23 mouse cellular contexts compared by ENCODE assay signal in genomic region chr14:105630444-105630843, GRCm38 (mm10).
DNase-seq lines count a peak whose midpoint lies in the region; ATAC-seq lines count a peak whose summit lies in the region.
"Had no signal": no experiment of that assay in that cellular context is flagged by ENCODE, and none has a peak within 500 bp of the region (broad histone marks: within the 10 kb centered on the region; RNA-seq: fewer than 3 reads in every experiment).

No protein-coding gene starts in this region.

- peaks cover 4% of the 10 kb centered on the region; the same call in 1 of the 2 replicates for H3K4me1 ChIP-seq in neural tube, embryonic 11.5 days (ENCODE audit: control insufficient read depth, insufficient read depth, low read length)
- peaks cover 5% of the 10 kb centered on the region for H3K4me1 ChIP-seq in midbrain, embryonic 14.5 days (ENCODE audit: control insufficient read depth, insufficient read depth, low read length)
- H3K4me1 ChIP-seq: heart, embryonic 10.5 days; intestine, embryonic 15.5 days; liver, embryonic 15.5 days; stomach, embryonic 15.5 days had no signal

- no peak; the same call in 1 of the 2 replicates for ATAC-seq in frontal cortex, adult (ENCODE audit: low TSS enrichment)
- ATAC-seq in neural tube, embryonic 11.5 days (ENCODE audit: insufficient read depth, low FRiP score, low TSS enrichment) = 0 out of 2 replicates have a peak, but pooled peaks have one; percentile 24
- no peak; the same call in 1 of the 2 replicates for ATAC-seq in midbrain, embryonic 14.5 days (ENCODE audit: low FRiP score, low TSS enrichment)
- no peak for ATAC-seq in erythroblast, adult 5-6 weeks (replicated peaks; ENCODE audit: low FRiP score, poor library complexity, severe bottlenecking)
- ATAC-seq: activated CD4-positive, CD25-positive, alpha-beta regulatory T cell, adult 4 months; intestine, embryonic 15.5 days had no signal

- DNase-seq in frontal cortex, postnatal 36 days (ENCODE audit: low spot score in 2 of 2) = peak; percentile 30 to 38
- no peak for DNase-seq in neural tube, embryonic 11.5 days (ENCODE audit: low spot score)
- DNase-seq in neural tube, embryonic 10.5 days (ENCODE audit: extremely low spot score, low spot score) = no peak
- peak; percentile 32 for DNase-seq in midbrain, embryonic 14.5 days
- no peak for DNase-seq in testis, postnatal 14 days (ENCODE audit: low spot score)
- DNase-seq in spleen, postnatal 36 days (ENCODE audit: low spot score in 2 of 2) = no peak
- DNase-seq: adrenal gland, postnatal 25 days; gastrocnemius, postnatal 14 days; heart, postnatal 14 days; kidney, postnatal 14 days; lung, postnatal 10 days; retina, postnatal 1 day; thymus, postnatal 4 days had no signal

- no peaks in the 10 kb centered on the region for H3K27me3 ChIP-seq in neural tube, embryonic 11.5 days (ENCODE audit: control insufficient read depth, insufficient read depth, low read length)
- H3K27me3 ChIP-seq in midbrain, embryonic 14.5 days (ENCODE audit: control insufficient read depth, insufficient read depth, low read length) = no peaks in the 10 kb centered on the region
- H3K27me3 ChIP-seq: embryonic facial prominence, embryonic 12.5 days; intestine, embryonic 15.5 days; limb, embryonic 13.5 days; liver, embryonic 15.5 days; neural tube, embryonic 12.5 days; stomach, embryonic 15.5 days had no signal

- no peak overlapping the region for H3K4me3 ChIP-seq in neural tube, embryonic 11.5 days (ENCODE audit: low read depth, low read length)
- no peak overlapping the region for H3K4me3 ChIP-seq in midbrain, embryonic 14.5 days (replicated peaks; ENCODE audit: low read depth, low read length)
- H3K4me3 ChIP-seq: embryonic facial prominence, embryonic 12.5 days; heart, embryonic 10.5 days; intestine, embryonic 15.5 days; limb, embryonic 13.5 days; liver, embryonic 15.5 days; neural tube, embryonic 12.5 days; stomach, embryonic 15.5 days had no signal

- no peak overlapping the region for H3K4me2 ChIP-seq in neural tube, embryonic 11.5 days (ENCODE audit: low read depth)
- H3K4me2 ChIP-seq in midbrain, embryonic 14.5 days (ENCODE audit: low read length) = peak overlapping the region; percentile 33
- H3K4me2 ChIP-seq: embryonic facial prominence, embryonic 12.5 days; intestine, embryonic 15.5 days; limb, embryonic 13.5 days; liver, embryonic 15.5 days; stomach, embryonic 15.5 days had no signal

- no peaks in the 10 kb centered on the region for H3K9me3 ChIP-seq in neural tube, embryonic 11.5 days (ENCODE audit: control insufficient read depth, low read length)
- no peaks in the 10 kb centered on the region for H3K9me3 ChIP-seq in midbrain, embryonic 14.5 days (ENCODE audit: control insufficient read depth, low read length)
- H3K9me3 ChIP-seq: embryonic facial prominence, embryonic 12.5 days; heart, embryonic 10.5 days; intestine, embryonic 15.5 days; limb, embryonic 13.5 days; liver, embryonic 15.5 days; neural tube, embryonic 12.5 days; stomach, embryonic 15.5 days had no signal

- no peaks in the 10 kb centered on the region for H3K36me3 ChIP-seq in neural tube, embryonic 11.5 days (ENCODE audit: control insufficient read depth, insufficient read depth, low read length)
- H3K36me3 ChIP-seq in midbrain, embryonic 14.5 days (ENCODE audit: control insufficient read depth, insufficient read depth, low read length) = no peaks in the 10 kb centered on the region
- H3K36me3 ChIP-seq: embryonic facial prominence, embryonic 12.5 days; heart, embryonic 10.5 days; intestine, embryonic 15.5 days; limb, embryonic 13.5 days; liver, embryonic 15.5 days; neural tube, embryonic 12.5 days; stomach, embryonic 15.5 days had no signal

- no peak overlapping the region for H3K27ac ChIP-seq in neural tube, embryonic 11.5 days (ENCODE audit: low read depth, low read length)
- H3K27ac ChIP-seq in midbrain, embryonic 14.5 days (replicated peaks; ENCODE audit: low read depth, low read length) = peak overlapping the region; percentile 81
- H3K27ac ChIP-seq: embryonic facial prominence, embryonic 12.5 days; heart, embryonic 10.5 days; intestine, embryonic 15.5 days; limb, embryonic 13.5 days; liver, embryonic 15.5 days; neural tube, embryonic 12.5 days; stomach, embryonic 15.5 days had no signal

- WGBS in neural tube, embryonic 11.5 days = 74% methylated on average over 5 of the region's 5 CpGs
- 42% methylated on average over 5 of the region's 5 CpGs for WGBS in midbrain, embryonic 14.5 days

- no peak overlapping the region for H3K9ac ChIP-seq in neural tube, embryonic 11.5 days (ENCODE audit: low read length)
- H3K9ac ChIP-seq in midbrain, embryonic 14.5 days (replicated peaks; ENCODE audit: low read length) = no peak overlapping the region
- H3K9ac ChIP-seq: embryonic facial prominence, embryonic 12.5 days; intestine, embryonic 15.5 days; limb, embryonic 13.5 days; liver, embryonic 15.5 days; neural tube, embryonic 12.5 days; stomach, embryonic 15.5 days had no signal

Comparison
In these comparisons a context has a peak if more than half of its experiments do, and no peak if none do; other contexts are left out.
1. DNase-seq: peak in frontal cortex, postnatal 36 days (2 of 2) and midbrain, embryonic 14.5 days (single experiment); none in neural tube, embryonic 11.5 days (single experiment), neural tube, embryonic 10.5 days (single experiment), testis, postnatal 14 days (single experiment) and spleen, postnatal 36 days (0 of 2).